Mouse (Mus musculus): ENCODE data around the gene Gys1. TPM values are rescaled to one million over a fixed set of nuclear protein-coding genes. Genes with fewer than 3 reads are reported as not detected.

The Gys1 gene
- total and polyA plus RNA-seq, 2 experiments from 2014 or later = 12.0 to 19.7 TPM

- Histone ChIP-seq H3K27ac (ENCODE audit: low read depth, low read length) (no peak overlapping the region), H3K27me3 (ENCODE audit: insufficient read depth, low read length) (no peaks in the 10 kb centered on the region), H3K4me2 (ENCODE audit: low read depth, low read length, poor library complexity, severe bottlenecking) (no peak overlapping the region), H3K9ac (replicated peaks; ENCODE audit: low read length, poor library complexity, severe bottlenecking) (no peak overlapping the region), H3K4me3 (ENCODE audit: low read depth, low read length) (no peak overlapping the region), H3K4me1 (ENCODE audit: insufficient read depth, low read length) (0 out of 2 replicates have a peak, but pooled peaks cover 3% of the 10 kb centered on the region), H3K9me3 (ENCODE audit: low read length) (no peaks in the 10 kb centered on the region), H3K36me3 (ENCODE audit: insufficient read depth, low read length) (peaks cover 31% of the 10 kb centered on the region)
- no peak for DNase-seq (ENCODE audit: low spot score)
- no peak for ATAC-seq (ENCODE audit: low FRiP score)
- WGBS = 52% methylated on average over 9 of the region's 9 CpGs
- no peak for TF ChIP-seq CTCF (IDR thresholded peaks at IDR 0.05)
Measured at GRCm38 (mm10) chr7:45490822-45491221, 56.2 kb downstream of the Gys1 start.

- Histone ChIP-seq H3K4me1 (ENCODE audit: insufficient read depth, low read length) (0 out of 2 replicates have a peak, but pooled peaks cover 3% of the 10 kb centered on the region), H3K27me3 (ENCODE audit: insufficient read depth, low read length) (no peaks in the 10 kb centered on the region), H3K9me3 (ENCODE audit: low read length) (no peaks in the 10 kb centered on the region), H3K27ac (ENCODE audit: low read depth, low read length) (no peak overlapping the region), H3K9ac (replicated peaks; ENCODE audit: low read length, poor library complexity, severe bottlenecking) (no peak overlapping the region), H3K4me2 (ENCODE audit: low read depth, low read length, poor library complexity, severe bottlenecking) (no peak overlapping the region), H3K4me3 (ENCODE audit: low read depth, low read length) (no peak overlapping the region), H3K36me3 (ENCODE audit: insufficient read depth, low read length) (peaks cover 35% of the 10 kb centered on the region)
- DNase-seq (ENCODE audit: low spot score) (no peak), ATAC-seq (ENCODE audit: low FRiP score) (no peak)
- 28% methylated on average over 3 of the region's 3 CpGs for WGBS
- no peak for TF ChIP-seq CTCF (IDR thresholded peaks at IDR 0.05)
Measured at GRCm38 (mm10) chr7:45491264-45491663, 56.6 kb downstream of the Gys1 start.

- H3K9ac ChIP-seq (replicated peaks; ENCODE audit: low read length, poor library complexity, severe bottlenecking) = no peak overlapping the region
- ATAC-seq (ENCODE audit: low FRiP score) (no peak), DNase-seq (ENCODE audit: low spot score) (no peak)
- no peak overlapping the region for H3K4me2 ChIP-seq (ENCODE audit: low read depth, low read length, poor library complexity, severe bottlenecking)
- no peak overlapping the region for H3K4me3 ChIP-seq (ENCODE audit: low read depth, low read length)
- no peak overlapping the region for H3K27ac ChIP-seq (ENCODE audit: low read depth, low read length)
- H3K36me3 ChIP-seq (ENCODE audit: insufficient read depth, low read length) = peaks cover 45% of the 10 kb centered on the region
- H3K4me1 ChIP-seq (ENCODE audit: insufficient read depth, low read length) = 0 out of 2 replicates have a peak, but pooled peaks cover 3% of the 10 kb centered on the region
- H3K9me3 ChIP-seq (ENCODE audit: low read length) = no peaks in the 10 kb centered on the region
- TF ChIP-seq CTCF (IDR thresholded peaks at IDR 0.05) = no peak
- WGBS = 97% methylated on average over 8 of the region's 8 CpGs
- no peaks in the 10 kb centered on the region for H3K27me3 ChIP-seq (ENCODE audit: insufficient read depth, low read length)
Measured at GRCm38 (mm10) chr7:45492225-45492844, 57.7 kb downstream of the Gys1 start.

- Histone ChIP-seq H3K9ac (replicated peaks; ENCODE audit: low read length, poor library complexity, severe bottlenecking) (no peak overlapping the region), H3K27me3 (ENCODE audit: insufficient read depth, low read length) (no peaks in the 10 kb centered on the region), H3K27ac (ENCODE audit: low read depth, low read length) (no peak overlapping the region), H3K36me3 (ENCODE audit: insufficient read depth, low read length) (peaks cover 51% of the 10 kb centered on the region), H3K4me3 (ENCODE audit: low read depth, low read length) (no peak overlapping the region), H3K4me1 (ENCODE audit: insufficient read depth, low read length) (0 out of 2 replicates have a peak, but pooled peaks cover 3% of the 10 kb centered on the region), H3K9me3 (ENCODE audit: low read length) (no peaks in the 10 kb centered on the region), H3K4me2 (ENCODE audit: low read depth, low read length, poor library complexity, severe bottlenecking) (no peak overlapping the region)
- no peak for TF ChIP-seq CTCF (IDR thresholded peaks at IDR 0.05)
- no peak for ATAC-seq (ENCODE audit: low FRiP score)
- 90% methylated on average over 5 of the region's 5 CpGs for WGBS
- no peak for DNase-seq (ENCODE audit: low spot score)
Measured at GRCm38 (mm10) chr7:45492951-45493350, 58.3 kb downstream of the Gys1 start.

- H3K4me2 ChIP-seq (ENCODE audit: low read depth, low read length, poor library complexity, severe bottlenecking) = no peak overlapping the region
Measured at GRCm38 (mm10) chr7:45494548-45494947, 59.9 kb downstream of the Gys1 start.

GRCm38 (mm10) chr7:45498427-45498826 is 63.8 kb downstream of the Gys1 start:
- no peaks in the 10 kb centered on the region for H3K4me1 ChIP-seq (ENCODE audit: insufficient read depth, low read length)
- no peaks in the 10 kb centered on the region for H3K27me3 ChIP-seq (ENCODE audit: insufficient read depth, low read length)
- peaks cover 77% of the 10 kb centered on the region for H3K36me3 ChIP-seq (ENCODE audit: insufficient read depth, low read length)
- no peak overlapping the region for H3K4me3 ChIP-seq (ENCODE audit: low read depth, low read length)
- no peak for DNase-seq (ENCODE audit: low spot score)
- 96% methylated on average over 6 of the region's 6 CpGs for WGBS
- ATAC-seq (ENCODE audit: low FRiP score) = no peak
- no peaks in the 10 kb centered on the region for H3K9me3 ChIP-seq (ENCODE audit: low read length)
- H3K27ac ChIP-seq (ENCODE audit: low read depth, low read length) = no peak overlapping the region
- H3K9ac ChIP-seq (replicated peaks; ENCODE audit: low read length, poor library complexity, severe bottlenecking) = no peak overlapping the region
- H3K4me2 ChIP-seq (ENCODE audit: low read depth, low read length, poor library complexity, severe bottlenecking) = no peak overlapping the region
- TF ChIP-seq CTCF (IDR thresholded peaks at IDR 0.05) = no peak

More at GRCm38 (mm10) chr7:45494548-45494947, 59.9 kb downstream of the Gys1 start:
- DNase-seq (ENCODE audit: low spot score) (no peak), ATAC-seq (ENCODE audit: low FRiP score) (no peak)
- Histone ChIP-seq H3K27me3 (ENCODE audit: insufficient read depth, low read length) (no peaks in the 10 kb centered on the region), H3K4me1 (ENCODE audit: insufficient read depth, low read length) (no peaks in the 10 kb centered on the region), H3K9me3 (ENCODE audit: low read length) (no peaks in the 10 kb centered on the region), H3K27ac (ENCODE audit: low read depth, low read length) (no peak overlapping the region), H3K9ac (replicated peaks; ENCODE audit: low read length, poor library complexity, severe bottlenecking) (no peak overlapping the region), H3K36me3 (ENCODE audit: insufficient read depth, low read length) (peaks cover 66% of the 10 kb centered on the region), H3K4me3 (ENCODE audit: low read depth, low read length) (no peak overlapping the region)
- TF ChIP-seq CTCF (IDR thresholded peaks at IDR 0.05) = no peak
- WGBS = 86% methylated on average over 9 of the region's 9 CpGs

Small RNA genes within 50 kb of the gene (microRNA-seq; reads per million reads assigned to microRNA genes)
- not detected for gene Gm22133 (ENCODE audit: borderline number of aligned reads)

Other genes with a start within 250 kb of the Gys1 start
Only the 30 nearest of the 32 such genes appear.
- 0.24 and 0.38 TPM in 2 replicates for gene Ccdc155, start 230.0 kb upstream of the Gys1 start, total RNA-seq (2014; rRNA removed)
- 0.32 and 0.50 TPM in 2 replicates for gene Ccdc155, start 230.0 kb upstream of the Gys1 start, polyA plus RNA-seq (2015; fragmentation: Nextera tagmentation; extraction: Ambion mirVana)
- gene Dkkl1, start 222.7 kb upstream of the Gys1 start, total RNA-seq (2014; rRNA removed) = 9.0 and 14.4 TPM in 2 replicates
- gene Dkkl1, start 222.7 kb upstream of the Gys1 start, polyA plus RNA-seq (2015; fragmentation: Nextera tagmentation; extraction: Ambion mirVana) = 23.8 and 23.9 TPM in 2 replicates
- gene Tead2, start 219.1 kb upstream of the Gys1 start, total RNA-seq (2014; rRNA removed) = 31.2 and 54.8 TPM in 2 replicates
- gene Tead2, start 219.1 kb upstream of the Gys1 start, polyA plus RNA-seq (2015; fragmentation: Nextera tagmentation; extraction: Ambion mirVana) = 16.8 and 17.0 TPM in 2 replicates
- gene Cd37, start 195.7 kb upstream of the Gys1 start, total RNA-seq (2014; rRNA removed) = 1.2 and 1.7 TPM in 2 replicates
- 1.5 and 2.4 TPM in 2 replicates for gene Cd37, start 195.7 kb upstream of the Gys1 start, polyA plus RNA-seq (2015; fragmentation: Nextera tagmentation; extraction: Ambion mirVana)
- gene Slc6a16, start 193.8 kb upstream of the Gys1 start, total RNA-seq (2014; rRNA removed) = 0.16 and 1.3 TPM in 2 replicates
- gene Slc6a16, start 193.8 kb upstream of the Gys1 start, polyA plus RNA-seq (2015; fragmentation: Nextera tagmentation; extraction: Ambion mirVana) = 2.3 and 3.1 TPM in 2 replicates
- gene Slc6a21, start 157.3 kb upstream of the Gys1 start, total RNA-seq (2014; rRNA removed) = not detected in 2 replicates
- not detected in 2 replicates for gene Slc6a21, start 157.3 kb upstream of the Gys1 start, polyA plus RNA-seq (2015; fragmentation: Nextera tagmentation; extraction: Ambion mirVana)
- gene Trpm4, start 101.1 kb upstream of the Gys1 start, total RNA-seq (2014; rRNA removed) = 22.6 and 35.4 TPM in 2 replicates
- gene Trpm4, start 101.1 kb upstream of the Gys1 start, polyA plus RNA-seq (2015; fragmentation: Nextera tagmentation; extraction: Ambion mirVana) = 10.4 and 10.7 TPM in 2 replicates
- 0.33 TPM in 1 of 2 replicates, not detected in the other for gene Hrc, start 99.6 kb upstream of the Gys1 start, total RNA-seq (2014; rRNA removed)
- gene Hrc, start 99.6 kb upstream of the Gys1 start, polyA plus RNA-seq (2015; fragmentation: Nextera tagmentation; extraction: Ambion mirVana) = 0.26 and 0.49 TPM in 2 replicates
- 87.4 and 104 TPM in 2 replicates for gene Ppfia3, start 67.8 kb upstream of the Gys1 start, total RNA-seq (2014; rRNA removed)
- 28.9 and 31.6 TPM in 2 replicates for gene Ppfia3, start 67.8 kb upstream of the Gys1 start, polyA plus RNA-seq (2015; fragmentation: Nextera tagmentation; extraction: Ambion mirVana)
- gene Lin7b, start 64.3 kb upstream of the Gys1 start, total RNA-seq (2014; rRNA removed) = 68.6 and 96.6 TPM in 2 replicates
- 59.9 and 70.3 TPM in 2 replicates for gene Lin7b, start 64.3 kb upstream of the Gys1 start, polyA plus RNA-seq (2015; fragmentation: Nextera tagmentation; extraction: Ambion mirVana)
- 249 and 258 TPM in 2 replicates for gene Snrnp70, start 39.1 kb upstream of the Gys1 start, total RNA-seq (2014; rRNA removed)
- 108 and 131 TPM in 2 replicates for gene Snrnp70, start 39.1 kb upstream of the Gys1 start, polyA plus RNA-seq (2015; fragmentation: Nextera tagmentation; extraction: Ambion mirVana)
- gene Kcna7, start 29.2 kb upstream of the Gys1 start, total RNA-seq (2014; rRNA removed) = not detected in 2 replicates
- gene Kcna7, start 29.2 kb upstream of the Gys1 start, polyA plus RNA-seq (2015; fragmentation: Nextera tagmentation; extraction: Ambion mirVana) = 0.06 TPM in 1 of 2 replicates, not detected in the other
- 0.24 TPM in 1 of 2 replicates, not detected in the other for gene Ntf5, start 21.1 kb upstream of the Gys1 start, total RNA-seq (2014; rRNA removed)
- not detected in 2 replicates for gene Ntf5, start 21.1 kb upstream of the Gys1 start, polyA plus RNA-seq (2015; fragmentation: Nextera tagmentation; extraction: Ambion mirVana)
- gene Lhb, start 14.0 kb upstream of the Gys1 start, total RNA-seq (2014; rRNA removed) = 1.8 TPM in 1 of 2 replicates, not detected in the other
- gene Lhb, start 14.0 kb upstream of the Gys1 start, polyA plus RNA-seq (2015; fragmentation: Nextera tagmentation; extraction: Ambion mirVana) = 0.32 and 0.70 TPM in 2 replicates
- 129 and 146 TPM in 2 replicates for gene Ruvbl2, start 3.3 kb downstream of the Gys1 start, total RNA-seq (2014; rRNA removed)
- gene Ruvbl2, start 3.3 kb downstream of the Gys1 start, polyA plus RNA-seq (2015; fragmentation: Nextera tagmentation; extraction: Ambion mirVana) = 80.5 and 90.8 TPM in 2 replicates
- gene Ftl1, start 25.0 kb downstream of the Gys1 start, total RNA-seq (2014; rRNA removed) = 2,165 and 2,428 TPM in 2 replicates
- 4,797 and 5,109 TPM in 2 replicates for gene Ftl1, start 25.0 kb downstream of the Gys1 start, polyA plus RNA-seq (2015; fragmentation: Nextera tagmentation; extraction: Ambion mirVana)
- gene Bax, start 32.1 kb downstream of the Gys1 start, total RNA-seq (2014; rRNA removed) = 119 and 144 TPM in 2 replicates
- gene Bax, start 32.1 kb downstream of the Gys1 start, polyA plus RNA-seq (2015; fragmentation: Nextera tagmentation; extraction: Ambion mirVana) = 254 and 258 TPM in 2 replicates
- gene Tulp2, start 47.0 kb downstream of the Gys1 start, total RNA-seq (2014; rRNA removed) = not detected in 2 replicates
- 0.37 and 0.67 TPM in 2 replicates for gene Tulp2, start 47.0 kb downstream of the Gys1 start, polyA plus RNA-seq (2015; fragmentation: Nextera tagmentation; extraction: Ambion mirVana)
- 0.52 and 1.6 TPM in 2 replicates for gene Gm45808, start 52.0 kb downstream of the Gys1 start, total RNA-seq (2014; rRNA removed)
- not detected in 2 replicates for gene Gm45808, start 52.0 kb downstream of the Gys1 start, polyA plus RNA-seq (2015; fragmentation: Nextera tagmentation; extraction: Ambion mirVana)
- 4.3 TPM in 2 replicates for gene Dhdh, start 54.0 kb downstream of the Gys1 start, total RNA-seq (2014; rRNA removed)
- gene Dhdh, start 54.0 kb downstream of the Gys1 start, polyA plus RNA-seq (2015; fragmentation: Nextera tagmentation; extraction: Ambion mirVana) = 5.5 and 6.1 TPM in 2 replicates
- gene Nucb1, start 75.6 kb downstream of the Gys1 start, total RNA-seq (2014; rRNA removed) = 92.2 and 137 TPM in 2 replicates
- gene Nucb1, start 75.6 kb downstream of the Gys1 start, polyA plus RNA-seq (2015; fragmentation: Nextera tagmentation; extraction: Ambion mirVana) = 137 and 144 TPM in 2 replicates
- gene Ppp1r15a, start 91.4 kb downstream of the Gys1 start, total RNA-seq (2014; rRNA removed) = 17.2 and 17.4 TPM in 2 replicates
- gene Ppp1r15a, start 91.4 kb downstream of the Gys1 start, polyA plus RNA-seq (2015; fragmentation: Nextera tagmentation; extraction: Ambion mirVana) = 18.7 and 18.8 TPM in 2 replicates
- 2.0 and 2.1 TPM in 2 replicates for gene Plekha4, start 91.5 kb downstream of the Gys1 start, total RNA-seq (2014; rRNA removed)
- 1.2 and 1.6 TPM in 2 replicates for gene Plekha4, start 91.5 kb downstream of the Gys1 start, polyA plus RNA-seq (2015; fragmentation: Nextera tagmentation; extraction: Ambion mirVana)
- not detected in 2 replicates for gene Hsd17b14, start 120.0 kb downstream of the Gys1 start, total RNA-seq (2014; rRNA removed)
- 0.15 and 0.20 TPM in 2 replicates for gene Hsd17b14, start 120.0 kb downstream of the Gys1 start, polyA plus RNA-seq (2015; fragmentation: Nextera tagmentation; extraction: Ambion mirVana)
- gene Bcat2, start 135.3 kb downstream of the Gys1 start, total RNA-seq (2014; rRNA removed) = 12.4 and 14.9 TPM in 2 replicates
- gene Bcat2, start 135.3 kb downstream of the Gys1 start, polyA plus RNA-seq (2015; fragmentation: Nextera tagmentation; extraction: Ambion mirVana) = 18.3 and 19.3 TPM in 2 replicates
- not detected in 2 replicates for gene Fgf21, start 180.6 kb downstream of the Gys1 start, total RNA-seq (2014; rRNA removed)
- not detected in 2 replicates for gene Fgf21, start 180.6 kb downstream of the Gys1 start, polyA plus RNA-seq (2015; fragmentation: Nextera tagmentation; extraction: Ambion mirVana)
- gene Fut1, start 182.4 kb downstream of the Gys1 start, total RNA-seq (2014; rRNA removed) = not detected in 2 replicates
- gene Fut1, start 182.4 kb downstream of the Gys1 start, polyA plus RNA-seq (2015; fragmentation: Nextera tagmentation; extraction: Ambion mirVana) = not detected in 2 replicates
- 0.11 TPM in 1 of 2 replicates, not detected in the other for gene Izumo1, start 187.0 kb downstream of the Gys1 start, total RNA-seq (2014; rRNA removed)
- 0.11 TPM in 1 of 2 replicates, not detected in the other for gene Izumo1, start 187.0 kb downstream of the Gys1 start, polyA plus RNA-seq (2015; fragmentation: Nextera tagmentation; extraction: Ambion mirVana)
- 36.0 and 38.5 TPM in 2 replicates for gene Rasip1, start 192.6 kb downstream of the Gys1 start, total RNA-seq (2014; rRNA removed)
- gene Rasip1, start 192.6 kb downstream of the Gys1 start, polyA plus RNA-seq (2015; fragmentation: Nextera tagmentation; extraction: Ambion mirVana) = 24.0 and 25.1 TPM in 2 replicates
- 2.7 and 3.3 TPM in 2 replicates for gene Mamstr, start 205.1 kb downstream of the Gys1 start, total RNA-seq (2014; rRNA removed)
- 2.8 and 3.0 TPM in 2 replicates for gene Mamstr, start 205.1 kb downstream of the Gys1 start, polyA plus RNA-seq (2015; fragmentation: Nextera tagmentation; extraction: Ambion mirVana)

Measured in midbrain, postnatal 0 days (tissue).